Mouse (Mus musculus) spleen, adult 2 months (tissue): ENCODE data around the gene Ift140.

Experiments used
- CTCF ChIP-seq: fragments of 200-500 bp; IDR thresholded peaks from 2 replicates; pipeline ENCODE4 v1.5.1; 2011; ENCODE audit warnings: mild to moderate bottlenecking, inconsistent platforms; ENCODE audit not compliant: insufficient read depth, insufficient read length, insufficient replicate concordance; ENCODE audit errors: extremely low read depth
- POLR2A ChIP-seq: fragments of 200-500 bp; IDR thresholded peaks from 2 replicates; pipeline ENCODE4 v1.6.1; 2011; ENCODE audit warnings: low read depth, low read length, inconsistent platforms

- TF ChIP-seq CTCF: no peak
- TF ChIP-seq POLR2A: no peak
These were observed 37.4 kb downstream of the Ift140 start for GRCm38 (mm10) chr17:25053274-25053673.
